Mouse (Mus musculus) ES-E14 (cell line): ENCODE data around the gene Srd5a1.

Experiments
- CHD2 ChIP-seq: IDR thresholded peaks from 2 replicates; pipeline ENCODE4 v1.6.1; 2014; ENCODE audit warnings: mild to moderate bottlenecking, low read depth, low read length, inconsistent platforms
- HCFC1 ChIP-seq: IDR thresholded peaks from 2 replicates; pipeline ENCODE4 v1.6.1; 2012; ENCODE audit warnings: low read length, inconsistent platforms, borderline replicate concordance; ENCODE audit not compliant: insufficient read depth
- MAFK ChIP-seq: IDR thresholded peaks from 2 replicates; pipeline ENCODE4 v1.6.1; 2014; ENCODE audit warnings: mild to moderate bottlenecking, low read depth, low read length, inconsistent platforms; ENCODE audit not compliant: insufficient read depth
- ZC3H11A ChIP-seq: IDR thresholded peaks from 2 replicates; pipeline ENCODE4 v1.6.1; 2012; ENCODE audit warnings: low read depth, mild to moderate bottlenecking, inconsistent platforms, low read length, borderline replicate concordance
- ZNF384 ChIP-seq: IDR thresholded peaks from 2 replicates; pipeline ENCODE4 v1.6.1; 2012; ENCODE audit warnings: low read depth, low read length, inconsistent platforms

DNA sequence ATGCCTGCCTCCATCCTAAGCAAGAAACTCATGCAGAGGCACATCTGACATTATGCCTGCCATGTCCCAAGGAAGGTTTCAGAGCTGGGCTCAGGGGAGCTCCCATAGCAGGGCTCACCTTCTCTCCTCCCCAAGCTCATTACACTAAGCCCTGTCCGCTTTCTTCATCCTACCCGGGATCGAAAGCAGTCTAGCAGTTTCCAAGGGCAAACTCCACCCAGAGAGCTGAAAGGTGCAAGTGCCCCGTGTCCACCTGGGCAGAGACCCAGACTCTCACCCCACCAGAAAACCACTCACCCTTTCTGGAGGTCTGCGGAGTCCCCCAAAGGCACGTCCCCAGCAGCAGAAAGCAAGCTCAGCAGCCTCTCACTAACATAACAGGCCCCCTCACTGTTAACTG lies 80.3 kb downstream of the Srd5a1 start:
- no peak for TF ChIP-seq ZC3H11A
- no peak for TF ChIP-seq CHD2
- no peak for TF ChIP-seq MAFK
- TF ChIP-seq ZNF384, result no peak
- no peak for TF ChIP-seq HCFC1
